Mouse (Mus musculus): ENCODE data around the gene Pla2g4c. TPM values are rescaled to one million over a fixed set of nuclear protein-coding genes. Genes with fewer than 3 reads are reported as not detected.

Gene Pla2g4c
- polyA plus RNA-seq, 1 experiment from 2014 or later, result 0.44 TPM

GRCm38 (mm10) chr7:13311401-13311800 is 13.1 kb upstream of the Pla2g4c start:
- ATAC-seq, result no peak
- no peaks in the 10 kb centered on the region for H3K4me1 ChIP-seq (ENCODE audit: control insufficient read depth, insufficient read depth, low read depth, low read length)
- H3K4me2 ChIP-seq (ENCODE audit: low read length), result no peak overlapping the region
- WGBS, result 96% methylated on average over 4 of the region's 4 CpGs
- no peak overlapping the region for H3K27ac ChIP-seq (ENCODE audit: low read depth, low read length)
- no peaks in the 10 kb centered on the region for H3K9me3 ChIP-seq (ENCODE audit: control insufficient read depth, low read length)
- no peak overlapping the region for H3K9ac ChIP-seq (ENCODE audit: low read depth, low read length)
- H3K36me3 ChIP-seq (ENCODE audit: control insufficient read depth, insufficient read depth, low read length), result peaks cover 25% of the 10 kb centered on the region
- H3K27me3 ChIP-seq (replicated peaks; ENCODE audit: control insufficient read depth, insufficient read depth, low read length), result no peaks in the 10 kb centered on the region
- H3K4me3 ChIP-seq (ENCODE audit: low read length), result no peak overlapping the region

DNA sequence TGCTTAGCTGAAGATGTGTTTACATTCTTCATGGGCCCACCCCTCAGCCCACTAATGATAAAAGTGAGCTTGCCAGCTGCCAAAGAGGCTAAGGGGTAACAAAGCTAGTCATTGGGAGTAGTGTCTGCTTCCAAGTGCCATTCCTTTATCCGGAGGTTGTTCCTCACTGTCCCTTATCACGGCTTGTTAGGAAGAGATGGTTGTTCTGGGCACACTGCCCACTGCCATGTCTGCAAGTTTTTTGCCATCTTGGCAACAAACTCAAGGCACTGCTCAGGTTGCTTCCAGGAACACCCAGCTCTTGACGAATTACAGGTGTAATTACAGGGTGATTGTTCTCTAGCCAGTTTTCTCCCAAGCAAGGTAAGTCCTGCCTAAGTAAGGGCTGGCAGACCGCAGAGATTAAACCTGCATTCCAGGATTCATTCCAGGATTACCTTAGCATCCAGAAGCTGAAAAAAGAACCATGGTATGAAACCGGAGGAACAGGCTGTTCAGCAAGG is 10.3 kb upstream of the Pla2g4c start:
- no peak overlapping the region for H3K4me3 ChIP-seq (ENCODE audit: low read length)
- no peak overlapping the region for H3K4me2 ChIP-seq (ENCODE audit: low read length)
- H3K4me1 ChIP-seq (ENCODE audit: control insufficient read depth, insufficient read depth, low read depth, low read length), result no peaks in the 10 kb centered on the region
- WGBS, result 79% methylated on average over 5 of the region's 5 CpGs
- no peaks in the 10 kb centered on the region for H3K9me3 ChIP-seq (ENCODE audit: control insufficient read depth, low read length)
- no peaks in the 10 kb centered on the region for H3K27me3 ChIP-seq (replicated peaks; ENCODE audit: control insufficient read depth, insufficient read depth, low read length)
- ATAC-seq, result no peak
- no peak overlapping the region for H3K9ac ChIP-seq (ENCODE audit: low read depth, low read length)
- H3K27ac ChIP-seq (ENCODE audit: low read depth, low read length), result no peak overlapping the region
- peaks cover 20% of the 10 kb centered on the region for H3K36me3 ChIP-seq (ENCODE audit: control insufficient read depth, insufficient read depth, low read length)

DNA sequence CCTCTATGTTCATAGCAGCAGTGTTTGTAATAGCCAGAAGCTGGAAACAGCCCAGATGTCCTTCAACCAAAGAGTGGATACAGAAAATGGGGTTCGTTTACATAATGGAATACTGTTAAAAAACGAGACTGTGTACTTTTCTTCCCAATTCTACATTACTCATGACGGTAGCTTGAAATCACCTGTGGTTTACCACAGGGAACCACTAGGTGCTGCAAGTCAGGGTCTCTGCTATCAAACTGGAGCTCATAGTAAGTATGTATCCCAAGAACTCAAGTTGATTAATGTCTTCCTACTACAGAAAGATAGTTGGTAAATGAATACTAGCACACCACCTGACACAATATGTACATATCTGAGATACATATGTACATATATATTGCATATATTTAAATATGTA is 3.0 kb upstream of the Pla2g4c start:
- 94% methylated on average over 3 of the region's 3 CpGs for WGBS
- ATAC-seq, result no peak
- H3K36me3 ChIP-seq (ENCODE audit: control insufficient read depth, insufficient read depth, low read length), result no peaks in the 10 kb centered on the region

DNA sequence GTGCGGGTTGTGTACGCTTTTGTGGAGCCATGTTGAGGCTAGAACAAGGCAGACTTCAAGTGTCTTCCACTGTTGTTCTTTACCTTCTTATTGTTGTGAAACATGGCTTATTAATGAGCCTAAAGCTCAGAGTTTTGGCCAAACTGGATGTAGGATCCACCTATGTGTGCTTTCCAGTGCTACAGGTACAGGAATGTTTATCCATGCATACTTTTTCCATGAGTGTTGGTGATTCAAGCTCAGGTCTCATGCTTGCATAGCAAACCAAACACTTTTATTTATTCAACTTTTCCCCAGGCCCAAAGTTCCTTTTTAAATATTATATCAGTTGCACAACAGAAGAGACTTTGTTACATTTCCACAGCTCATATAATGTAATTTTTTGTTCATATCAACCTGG is 6.1 kb downstream of the Pla2g4c start:
- Histone ChIP-seq H3K9me3 (ENCODE audit: control insufficient read depth, low read length) (no peaks in the 10 kb centered on the region), H3K27me3 (replicated peaks; ENCODE audit: control insufficient read depth, insufficient read depth, low read length) (no peaks in the 10 kb centered on the region), H3K9ac (ENCODE audit: low read depth, low read length) (no peak overlapping the region), H3K36me3 (ENCODE audit: control insufficient read depth, insufficient read depth, low read length) (no peaks in the 10 kb centered on the region), H3K4me3 (ENCODE audit: low read length) (no peak overlapping the region), H3K27ac (ENCODE audit: low read depth, low read length) (no peak overlapping the region), H3K4me1 (ENCODE audit: control insufficient read depth, insufficient read depth, low read depth, low read length) (no peaks in the 10 kb centered on the region), H3K4me2 (ENCODE audit: low read length) (no peak overlapping the region)
- no peak for ATAC-seq
- 95% methylated on average over 2 of the region's 2 CpGs for WGBS

More for the DNA sequence above, 3.0 kb upstream of the Pla2g4c start:
- H3K9me3 ChIP-seq (ENCODE audit: control insufficient read depth, low read length), result no peaks in the 10 kb centered on the region
- no peak overlapping the region for H3K9ac ChIP-seq (ENCODE audit: low read depth, low read length)
- no peak overlapping the region for H3K27ac ChIP-seq (ENCODE audit: low read depth, low read length)
- H3K4me3 ChIP-seq (ENCODE audit: low read length), result no peak overlapping the region
- no peaks in the 10 kb centered on the region for H3K27me3 ChIP-seq (replicated peaks; ENCODE audit: control insufficient read depth, insufficient read depth, low read length)
- H3K4me2 ChIP-seq (ENCODE audit: low read length), result no peak overlapping the region
- H3K4me1 ChIP-seq (ENCODE audit: control insufficient read depth, insufficient read depth, low read depth, low read length), result no peaks in the 10 kb centered on the region

DNA sequence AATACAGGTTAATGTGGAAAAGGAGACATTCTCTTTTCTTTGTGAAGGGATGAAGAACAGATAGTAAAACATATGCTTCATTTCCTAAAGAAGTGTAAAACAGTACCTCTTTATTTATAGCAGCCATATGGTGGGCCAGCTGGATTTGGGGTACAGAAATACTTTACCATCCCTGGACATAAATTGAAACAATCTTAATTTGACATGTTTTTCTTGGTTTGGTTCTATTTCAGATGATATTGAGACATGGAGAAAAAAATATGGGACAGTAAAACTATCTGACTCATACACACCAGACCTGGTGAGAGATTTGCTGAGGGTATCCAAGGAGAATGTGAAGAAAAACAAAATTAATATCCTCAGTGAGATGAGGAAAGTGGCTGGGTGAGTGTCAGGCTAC is 31.5 kb downstream of the Pla2g4c start:
- H3K4me2 ChIP-seq (ENCODE audit: low read length), result no peak overlapping the region
- H3K9ac ChIP-seq (ENCODE audit: low read depth, low read length), result no peak overlapping the region
- H3K27ac ChIP-seq (ENCODE audit: low read depth, low read length), result no peak overlapping the region
- no peaks in the 10 kb centered on the region for H3K4me1 ChIP-seq (ENCODE audit: control insufficient read depth, insufficient read depth, low read depth, low read length)
- H3K27me3 ChIP-seq (replicated peaks; ENCODE audit: control insufficient read depth, insufficient read depth, low read length), result no peaks in the 10 kb centered on the region
- no peaks in the 10 kb centered on the region for H3K9me3 ChIP-seq (ENCODE audit: control insufficient read depth, low read length)
- peaks cover 9% of the 10 kb centered on the region; the same call in 1 of the 2 replicates for H3K36me3 ChIP-seq (ENCODE audit: control insufficient read depth, insufficient read depth, low read length)
- no peak for ATAC-seq
- no peak overlapping the region for H3K4me3 ChIP-seq (ENCODE audit: low read length)

- no peak overlapping the region for H3K27ac ChIP-seq (ENCODE audit: low read depth, low read length)
- ATAC-seq, result no peak
- no peaks in the 10 kb centered on the region for H3K27me3 ChIP-seq (replicated peaks; ENCODE audit: control insufficient read depth, insufficient read depth, low read length)
- WGBS, result 75% methylated on average over 2 of the region's 2 CpGs
- no peaks in the 10 kb centered on the region for H3K36me3 ChIP-seq (ENCODE audit: control insufficient read depth, insufficient read depth, low read length)
- no peak overlapping the region for H3K9ac ChIP-seq (ENCODE audit: low read depth, low read length)
- no peaks in the 10 kb centered on the region for H3K4me1 ChIP-seq (ENCODE audit: control insufficient read depth, insufficient read depth, low read depth, low read length)
- H3K4me3 ChIP-seq (ENCODE audit: low read length), result no peak overlapping the region
- no peak overlapping the region for H3K4me2 ChIP-seq (ENCODE audit: low read length)
- no peaks in the 10 kb centered on the region for H3K9me3 ChIP-seq (ENCODE audit: control insufficient read depth, low read length)
Observed at GRCm38 (mm10) chr7:13380588-13380987, 56.1 kb downstream of the Pla2g4c start.

- no peak within 1 kb of the TSS for H3K9ac ChIP-seq (ENCODE audit: low read depth, low read length)
- H3K36me3 ChIP-seq (ENCODE audit: control insufficient read depth, insufficient read depth, low read length), result no peaks in the 10 kb centered on the region
- H3K27ac ChIP-seq (ENCODE audit: low read depth, low read length), result no peak within 1 kb of the TSS
- no peak within 1 kb of the TSS for H3K4me3 ChIP-seq (ENCODE audit: low read length)
- H3K4me2 ChIP-seq (ENCODE audit: low read length), result no peak within 1 kb of the TSS
- 86% methylated on average over 1 of the region's 1 CpGs for WGBS
- 0 out of 2 replicates have a peak, but pooled peaks cover 2% of the 10 kb centered on the region for H3K9me3 ChIP-seq (ENCODE audit: control insufficient read depth, low read length)
- H3K4me1 ChIP-seq (ENCODE audit: control insufficient read depth, insufficient read depth, low read depth, low read length), result no peaks in the 10 kb centered on the region
- no peak for ATAC-seq
- no peaks in the 10 kb centered on the region for H3K27me3 ChIP-seq (replicated peaks; ENCODE audit: control insufficient read depth, insufficient read depth, low read length)
Observed at GRCm38 (mm10) chr7:13397832-13398231, 73.4 kb downstream of the Pla2g4c start, which contains the start of gene Cabp5. TSS of gene Cabp5 (plus strand) at chr7:13398132.

Other genes with a start within 250 kb of the Pla2g4c start
- gene Vmn1r85, start 229.5 kb upstream of the Pla2g4c start, polyA plus RNA-seq (2015; fragmentation: Nextera tagmentation; extraction: Ambion mirVana), result 0.34 TPM in 2 replicates
- gene Vmn1r86, start 204.7 kb upstream of the Pla2g4c start, polyA plus RNA-seq (2015; fragmentation: Nextera tagmentation; extraction: Ambion mirVana), result not detected in 2 replicates
- not detected in 2 replicates for gene Vmn1r87, start 184.5 kb upstream of the Pla2g4c start, polyA plus RNA-seq (2015; fragmentation: Nextera tagmentation; extraction: Ambion mirVana)
- gene Vmn1r88, start 165.1 kb upstream of the Pla2g4c start, polyA plus RNA-seq (2015; fragmentation: Nextera tagmentation; extraction: Ambion mirVana), result not detected in 2 replicates
- gene Vmn1r89, start 111.6 kb upstream of the Pla2g4c start, polyA plus RNA-seq (2015; fragmentation: Nextera tagmentation; extraction: Ambion mirVana), result not detected in 2 replicates
- 36.0 and 37.4 TPM in 2 replicates for gene Lig1, start 47.4 kb upstream of the Pla2g4c start, polyA plus RNA-seq (2015; fragmentation: Nextera tagmentation; extraction: Ambion mirVana)
- 10.3 and 11.9 TPM in 2 replicates for gene Zswim9, start 45.9 kb upstream of the Pla2g4c start, polyA plus RNA-seq (2015; fragmentation: Nextera tagmentation; extraction: Ambion mirVana)
- gene Cabp5, start 73.5 kb downstream of the Pla2g4c start, polyA plus RNA-seq (2015; fragmentation: Nextera tagmentation; extraction: Ambion mirVana), result 0.10 TPM in 1 of 2 replicates, not detected in the other
- gene Bsph1, start 126.2 kb downstream of the Pla2g4c start, polyA plus RNA-seq (2015; fragmentation: Nextera tagmentation; extraction: Ambion mirVana), result not detected in 2 replicates
- gene Bsph2, start 246.4 kb downstream of the Pla2g4c start, polyA plus RNA-seq (2015; fragmentation: Nextera tagmentation; extraction: Ambion mirVana), result not detected in 2 replicates